Mouse (Mus musculus) cerebellum, adult 8-10 months (tissue): ENCODE measurements around the gene Slc25a11.

ENCODE experiments used
- DNase-seq: peaks from one replicate; pipeline ENCODE4 v3.0.0; 2022

Gene Slc25a11

GRCm38 (mm10) chr11:70619101-70619500 is 28.2 kb downstream of the Slc25a11 start, which contains the start of gene Chrne:
Gene Chrne, minus strand, starts transcription at chr11:70619216.
- DNase-seq = no peak

- no peak for DNase-seq
Observed at GRCm38 (mm10) chr11:70615516-70616093, 31.7 kb downstream of the Slc25a11 start, which contains the start of gene 4930544D05Rik. Gene 4930544D05Rik, plus strand, starts transcription at chr11:70615848.

- peak; percentile 23 for DNase-seq
Observed at GRCm38 (mm10) chr11:70615074-70615473, 32.2 kb downstream of the Slc25a11 start.

DNA sequence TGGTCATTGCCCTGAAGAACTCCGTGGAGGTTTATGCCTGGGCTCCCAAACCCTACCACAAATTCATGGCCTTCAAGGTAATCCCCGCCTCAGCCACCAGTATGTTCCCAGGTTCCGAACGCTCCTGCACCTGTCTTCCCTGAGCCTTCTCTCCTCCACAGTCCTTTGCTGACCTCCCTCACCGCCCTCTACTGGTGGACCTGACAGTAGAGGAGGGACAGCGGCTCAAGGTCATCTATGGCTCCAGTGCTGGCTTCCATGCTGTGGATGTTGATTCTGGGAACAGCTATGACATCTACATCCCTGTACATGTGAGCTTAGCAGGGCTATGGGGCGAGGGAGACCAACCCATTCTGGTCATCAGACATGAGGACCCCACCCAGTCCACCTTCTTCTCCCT is 34.8 kb downstream of the Slc25a11 start:
- no peak for DNase-seq

DNA sequence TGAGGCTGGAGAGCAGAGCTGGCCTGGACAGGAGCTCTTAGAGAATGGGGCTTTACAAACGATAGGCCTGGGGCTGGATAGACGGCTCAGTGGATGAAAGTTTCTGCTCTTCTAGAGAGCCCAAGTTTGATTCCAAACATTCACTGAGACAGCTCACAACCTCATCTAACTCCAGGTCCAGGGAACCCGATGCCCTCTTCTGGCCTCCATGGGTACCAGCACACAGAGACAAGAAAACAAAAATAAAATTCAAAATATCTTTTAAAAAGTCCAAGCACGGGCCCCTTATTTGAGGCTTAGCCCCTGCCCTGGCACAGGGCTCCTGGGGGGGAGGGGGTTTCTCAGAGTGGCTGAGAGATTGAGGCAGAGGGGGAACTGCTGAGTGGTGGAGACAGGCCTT is 36.5 kb downstream of the Slc25a11 start:
- DNase-seq = no peak

DNA sequence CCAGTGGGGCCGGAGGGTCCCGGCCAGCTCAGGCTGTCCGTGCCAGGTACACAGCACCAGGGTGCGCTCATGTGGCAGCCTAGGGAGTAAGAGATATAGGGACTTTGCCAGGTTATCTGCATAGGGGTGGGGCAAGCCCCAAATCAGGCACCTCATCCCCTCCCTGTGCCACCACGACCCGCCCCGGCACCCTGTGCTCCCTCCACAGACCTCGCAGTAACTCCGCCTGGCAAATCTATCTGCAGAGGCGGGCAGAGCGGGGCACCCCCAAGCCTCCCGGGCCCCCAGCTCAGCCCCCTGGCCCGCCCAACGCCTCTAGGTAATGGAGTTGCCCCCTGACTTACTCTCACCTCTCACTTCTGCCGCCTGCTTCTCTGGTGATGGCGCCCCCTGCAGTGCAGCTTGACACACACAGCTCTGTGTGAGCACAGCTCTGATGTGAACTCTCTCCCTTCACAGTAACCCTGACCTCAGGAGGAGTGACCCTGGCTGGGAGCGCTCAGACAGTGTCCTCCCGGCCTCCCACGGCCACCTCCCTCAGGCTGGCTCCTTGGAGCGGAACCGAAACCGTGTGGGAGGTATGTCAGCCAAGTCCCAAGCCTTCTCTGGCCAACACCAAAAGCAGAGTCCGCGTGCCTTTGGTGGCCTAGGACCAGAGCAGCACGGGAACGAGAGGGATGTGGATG is 38.8 kb downstream of the Slc25a11 start:
- no peak for DNase-seq

DNA sequence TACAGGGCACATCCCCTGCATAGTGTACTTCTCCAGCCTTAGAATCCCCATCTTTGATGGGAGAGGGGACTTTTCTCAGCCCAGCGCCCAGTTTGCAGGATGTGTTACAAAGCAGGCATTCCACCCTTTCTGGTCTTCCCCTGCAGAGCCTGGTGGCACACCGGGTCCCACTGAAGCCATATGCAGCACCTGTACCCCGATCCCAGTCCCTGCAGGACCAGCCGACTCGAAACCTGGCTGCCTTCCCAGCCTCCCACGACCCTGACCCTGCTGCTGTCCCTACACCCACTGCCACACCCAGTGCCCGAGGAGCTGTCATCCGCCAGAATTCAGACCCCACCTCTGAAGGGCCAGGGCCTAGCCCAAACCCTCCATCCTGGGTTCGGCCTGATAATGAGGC is 39.7 kb downstream of the Slc25a11 start:
- DNase-seq = no peak

- DNase-seq = no peak
Observed at GRCm38 (mm10) chr11:70606717-70607116, 40.6 kb downstream of the Slc25a11 start.

- peak; percentile 73 for DNase-seq
Observed at GRCm38 (mm10) chr11:70605024-70605566, 42.2 kb downstream of the Slc25a11 start.

GRCm38 (mm10) chr11:70598451-70598953 is 48.8 kb downstream of the Slc25a11 start:
- no peak for DNase-seq

DNA sequence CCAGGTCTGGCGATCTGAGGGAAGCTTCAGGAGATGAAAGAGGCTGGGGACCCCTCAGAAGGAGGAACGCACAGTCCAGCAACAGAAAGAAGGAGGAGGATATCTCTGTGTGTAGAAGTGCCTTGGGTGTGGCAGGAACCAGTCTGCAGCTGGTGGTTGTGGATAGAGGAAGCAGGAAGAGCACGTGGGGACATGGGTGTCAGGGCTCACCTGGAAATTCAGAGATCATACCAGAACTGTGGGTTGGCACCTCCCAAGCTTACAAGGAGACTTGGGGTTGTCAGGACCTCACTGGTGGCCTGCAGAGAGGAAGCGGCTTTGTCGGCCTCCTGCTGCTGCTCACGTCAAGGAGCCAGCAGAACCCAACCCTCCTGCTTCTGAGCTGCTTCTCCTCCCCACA is 50.0 kb downstream of the Slc25a11 start:
- no peak for DNase-seq

DNA sequence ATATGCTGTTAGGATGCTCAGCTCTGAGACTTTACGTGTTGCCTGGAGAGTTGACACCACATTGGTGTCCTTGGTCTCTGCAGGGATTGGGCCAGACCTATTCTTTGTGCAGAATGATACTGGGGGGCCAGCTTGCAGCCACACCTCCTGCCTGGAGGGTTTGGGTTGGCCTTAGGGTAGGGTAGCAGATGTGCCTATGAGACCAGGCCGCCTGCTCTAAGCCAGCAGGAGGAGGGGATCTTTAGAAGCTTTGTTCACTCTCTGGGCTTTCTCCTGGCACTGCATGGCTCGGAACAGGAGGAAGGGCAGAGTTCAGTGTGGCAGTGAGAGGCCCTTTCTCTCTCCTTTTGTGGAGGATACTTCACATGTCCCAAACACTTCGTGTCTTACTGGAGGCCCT is 51.2 kb downstream of the Slc25a11 start:
- DNase-seq = no peak

- DNase-seq = no peak
Observed at GRCm38 (mm10) chr11:70595638-70596037, 51.6 kb downstream of the Slc25a11 start.

DNA sequence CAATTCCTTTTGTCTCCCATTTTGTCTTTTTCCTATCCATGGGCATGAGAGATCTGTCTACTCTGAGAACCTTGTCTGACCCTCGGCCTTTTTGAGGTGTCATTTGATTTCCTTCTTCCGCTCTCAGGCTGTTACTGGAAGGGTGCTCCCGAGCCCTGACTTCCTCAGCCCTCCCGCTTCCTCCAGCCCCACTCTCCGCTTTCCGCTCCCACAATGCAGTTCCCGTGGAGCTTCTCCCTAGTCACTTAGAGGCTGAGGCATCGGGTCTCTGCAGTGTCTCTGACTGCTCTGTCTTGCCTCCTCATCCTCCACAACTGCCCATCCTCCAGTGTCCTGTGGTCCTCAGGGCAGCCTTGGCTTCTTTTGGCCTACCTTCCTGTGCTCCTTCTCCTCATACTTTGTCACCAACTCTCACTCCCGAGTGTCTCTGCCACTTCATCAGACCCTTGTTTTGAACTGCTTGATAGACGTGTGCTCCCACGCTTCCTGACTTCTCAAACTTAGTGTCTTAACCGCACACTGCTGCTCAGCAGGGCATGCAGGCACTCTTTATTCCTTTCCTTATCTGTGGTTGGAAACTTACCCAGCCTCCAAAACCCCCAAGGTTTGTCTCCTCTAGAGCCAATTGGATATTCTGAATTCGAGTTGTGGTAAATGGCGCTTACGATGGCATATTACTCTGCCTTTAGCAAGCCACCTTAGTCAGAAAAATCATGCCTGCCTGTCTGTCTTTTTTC is 52.9 kb downstream of the Slc25a11 start:
- no peak for DNase-seq
